Mouse (Mus musculus) lung, adult 2 months (tissue): ENCODE measurements at regions not wholly inside any gene's neighbourhood (a gene's known extent, or its start where the extent isn't known, plus 50 kb on each side); places are given as distances from the start of the nearest gene placed in this dataset.

ENCODE experiments used
- CTCF ChIP-seq: fragments of 200-500 bp; IDR thresholded peaks from 2 replicates; pipeline ENCODE4 v1.5.1; 2011; ENCODE audit warnings: mild to moderate bottlenecking, low read length, control low read depth; ENCODE audit not compliant: insufficient read depth
- POLR2A ChIP-seq: fragments of 200-500 bp; IDR thresholded peaks from 2 replicates; pipeline ENCODE4 v1.6.1; 2011; ENCODE audit warnings: low read depth, mild to moderate bottlenecking, control low read depth, low read length, borderline replicate concordance; ENCODE audit errors: extremely low read depth

- TF ChIP-seq POLR2A (no peak), CTCF (no peak)
Observed at GRCm38 (mm10) chr13:59368550-59369449, 216.2 kb downstream of the Agtpbp1 start.
